Mouse (Mus musculus): ENCODE measurements at regions not wholly inside any gene's neighbourhood (a gene's known extent, or its start where the extent isn't known, plus 50 kb on each side); places are given as distances from the start of the nearest gene placed in this dataset.

GRCm38 (mm10) chr8:26848098-26848772 is 128.9 kb upstream of the Zfp703 start:
- no peak for DNase-seq

GRCm38 (mm10) chr8:26848955-26849684 is 128.0 kb upstream of the Zfp703 start:
- no peak for DNase-seq

GRCm38 (mm10) chr8:26851871-26852800 is 125.0 kb upstream of the Zfp703 start:
- DNase-seq, result no peak

- no peak for DNase-seq
These were observed 124.2 kb upstream of the Zfp703 start for GRCm38 (mm10) chr8:26852921-26853320.

GRCm38 (mm10) chr8:26854557-26855238 is 122.4 kb upstream of the Zfp703 start:
- DNase-seq, result no peak

- DNase-seq, result no peak
These were observed 121.9 kb upstream of the Zfp703 start for GRCm38 (mm10) chr8:26855256-26855655.

GRCm38 (mm10) chr8:26864571-26864970 is 112.6 kb upstream of the Zfp703 start:
- no peak for DNase-seq

GRCm38 (mm10) chr8:26864971-26865370 is 112.2 kb upstream of the Zfp703 start:
- DNase-seq, result no peak

- no peak for DNase-seq
These were observed 108.8 kb upstream of the Zfp703 start for GRCm38 (mm10) chr8:26868101-26868848.

GRCm38 (mm10) chr8:26868849-26869110 is 108.3 kb upstream of the Zfp703 start:
- no peak for DNase-seq

- DNase-seq, result no peak
These were observed 105.3 kb upstream of the Zfp703 start for GRCm38 (mm10) chr8:26871838-26872237.

GRCm38 (mm10) chr8:26872382-26872781 is 104.7 kb upstream of the Zfp703 start:
- DNase-seq, result no peak

- no peak for DNase-seq
These were observed 104.3 kb upstream of the Zfp703 start for GRCm38 (mm10) chr8:26872815-26873214.

GRCm38 (mm10) chr8:26880177-26880576 is 96.9 kb upstream of the Zfp703 start:
- DNase-seq, result no peak

- no peak for DNase-seq
These were observed 95.6 kb upstream of the Zfp703 start for GRCm38 (mm10) chr8:26881268-26882120.

GRCm38 (mm10) chr8:26882616-26883015 is 94.5 kb upstream of the Zfp703 start:
- DNase-seq, result no peak

- DNase-seq, result no peak
These were observed 93.8 kb upstream of the Zfp703 start for GRCm38 (mm10) chr8:26883285-26883684.

- DNase-seq, result no peak
These were observed 93.4 kb upstream of the Zfp703 start for GRCm38 (mm10) chr8:26883770-26884169.

GRCm38 (mm10) chr8:26884350-26884749 is 92.8 kb upstream of the Zfp703 start:
- DNase-seq, result no peak

- no peak for DNase-seq
These were observed 91.8 kb upstream of the Zfp703 start for GRCm38 (mm10) chr8:26885365-26885764.

All from adrenal gland, adult 8-10 months (tissue).